Mouse (Mus musculus) CD4-positive, CD25-positive, alpha-beta regulatory T cell, adult 2 months (primary cell): ENCODE measurements around the gene Slc13a3.

Experiments
- DNase-seq: peaks from one replicate; pipeline ENCODE4 v3.0.0-alpha.2; 2012; ENCODE audit warnings: low read depth, low spot score

The Slc13a3 gene

DNA sequence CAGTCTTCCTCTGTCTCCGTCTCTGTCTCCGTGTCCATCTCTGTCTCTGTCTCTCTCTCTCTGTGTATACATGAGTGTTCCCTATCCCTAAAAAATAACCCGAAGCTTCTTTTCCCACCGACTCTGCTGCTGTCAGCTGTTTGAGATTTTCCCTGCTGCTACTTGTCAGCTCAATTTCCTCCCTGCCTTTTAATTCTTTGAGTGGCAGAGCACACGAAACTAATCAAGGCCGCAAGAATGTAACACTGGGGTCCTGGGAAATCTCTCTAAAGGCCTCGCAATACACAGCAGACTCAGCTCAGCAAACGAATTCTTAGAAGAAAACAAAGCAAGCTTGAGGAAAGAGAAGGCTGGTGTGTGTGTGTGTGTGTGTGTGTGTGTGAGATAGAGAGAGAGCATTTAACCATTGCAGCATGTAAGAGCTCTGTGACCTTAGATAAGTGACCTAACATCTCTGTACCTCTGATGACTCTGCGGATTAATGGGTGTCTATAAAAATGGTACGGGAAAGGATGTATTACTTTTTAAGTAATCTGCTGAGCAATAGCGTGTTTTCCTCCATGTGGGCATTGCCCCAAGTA lies 57.8 kb downstream of the Slc13a3 start:
- DNase-seq, result no peak

GRCm38 (mm10) chr2:165414321-165414720 lies 58.7 kb downstream of the Slc13a3 start:
- no peak for DNase-seq

GRCm38 (mm10) chr2:165413884-165414283 lies 59.1 kb downstream of the Slc13a3 start:
- no peak for DNase-seq

GRCm38 (mm10) chr2:165407700-165408301 lies 65.2 kb downstream of the Slc13a3 start:
- DNase-seq, result peak; percentile 67

DNA sequence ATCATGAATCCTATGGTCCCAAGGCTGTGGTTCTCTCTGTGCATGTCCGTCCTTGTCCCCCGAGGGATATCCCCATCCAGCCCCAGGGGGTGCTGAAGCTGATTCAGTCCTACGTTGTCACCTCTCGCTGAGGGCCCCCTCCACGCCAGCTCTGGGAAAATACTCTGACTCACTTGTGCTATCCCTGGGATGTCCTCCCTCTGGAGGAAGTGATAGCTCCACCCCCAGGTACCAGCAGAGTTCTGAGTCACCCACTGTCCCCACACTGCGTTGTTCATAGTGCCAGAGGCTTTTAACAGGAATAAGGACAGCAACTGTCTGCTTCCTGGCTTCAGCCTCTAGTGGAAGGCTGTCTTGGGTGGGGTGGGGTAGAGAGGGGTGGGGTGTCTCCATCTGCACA lies 67.7 kb downstream of the Slc13a3 start:
- no peak for DNase-seq

DNA sequence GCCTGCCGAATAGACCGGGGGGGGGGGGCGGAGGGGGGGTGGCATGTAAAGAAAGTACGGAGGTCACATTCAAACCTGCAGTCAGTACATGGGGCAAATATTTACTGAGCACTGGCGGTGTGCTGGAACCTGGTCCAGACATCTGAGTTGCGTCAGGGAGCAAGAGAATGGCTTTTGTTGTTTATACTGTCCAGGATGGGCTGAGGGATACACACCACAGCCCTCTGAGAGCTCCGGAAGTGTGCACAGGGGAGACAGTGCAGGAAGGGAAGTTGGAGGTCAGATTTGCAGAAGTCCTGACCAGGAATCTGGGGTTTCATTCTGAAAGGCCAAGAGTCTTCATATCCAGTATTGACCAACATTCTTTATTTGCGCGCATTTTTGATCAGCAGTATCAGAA lies 68.1 kb downstream of the Slc13a3 start:
- no peak for DNase-seq

- DNase-seq, result no peak
Observed at GRCm38 (mm10) chr2:165398164-165398785, 74.8 kb downstream of the Slc13a3 start.

DNA sequence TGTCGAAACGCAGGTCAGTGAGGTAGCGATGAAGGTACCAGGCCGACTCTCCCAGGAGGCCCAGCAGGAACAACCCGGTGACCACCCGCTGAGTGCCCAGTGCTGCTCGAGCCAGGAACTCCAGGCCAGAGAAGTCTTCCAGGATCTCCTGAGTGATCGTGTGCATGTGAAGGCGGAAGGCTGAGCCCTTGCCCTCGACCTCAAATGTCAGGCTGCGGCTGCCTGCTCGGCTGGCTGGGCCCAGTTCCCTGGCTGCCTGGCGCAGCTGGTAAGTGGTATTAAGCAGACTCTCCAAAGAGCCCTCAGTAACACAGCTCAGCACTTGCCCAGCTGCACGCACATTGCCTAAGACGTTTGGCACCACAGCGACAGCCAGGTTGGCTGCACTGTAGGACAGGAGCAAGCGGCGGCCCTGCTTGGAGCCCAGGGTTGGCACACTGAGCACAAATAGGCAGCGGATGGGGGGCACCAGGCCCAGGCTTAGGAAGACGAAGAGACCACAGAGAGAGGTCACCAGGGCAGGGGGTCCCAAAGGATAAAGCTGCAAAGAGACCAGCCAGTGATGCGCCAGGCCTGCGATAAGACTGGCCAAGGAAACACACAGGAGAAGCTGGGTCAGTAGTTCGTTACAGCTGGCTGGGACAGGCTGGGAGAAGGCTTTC lies 75.4 kb downstream of the Slc13a3 start:
- no peak for DNase-seq

DNA sequence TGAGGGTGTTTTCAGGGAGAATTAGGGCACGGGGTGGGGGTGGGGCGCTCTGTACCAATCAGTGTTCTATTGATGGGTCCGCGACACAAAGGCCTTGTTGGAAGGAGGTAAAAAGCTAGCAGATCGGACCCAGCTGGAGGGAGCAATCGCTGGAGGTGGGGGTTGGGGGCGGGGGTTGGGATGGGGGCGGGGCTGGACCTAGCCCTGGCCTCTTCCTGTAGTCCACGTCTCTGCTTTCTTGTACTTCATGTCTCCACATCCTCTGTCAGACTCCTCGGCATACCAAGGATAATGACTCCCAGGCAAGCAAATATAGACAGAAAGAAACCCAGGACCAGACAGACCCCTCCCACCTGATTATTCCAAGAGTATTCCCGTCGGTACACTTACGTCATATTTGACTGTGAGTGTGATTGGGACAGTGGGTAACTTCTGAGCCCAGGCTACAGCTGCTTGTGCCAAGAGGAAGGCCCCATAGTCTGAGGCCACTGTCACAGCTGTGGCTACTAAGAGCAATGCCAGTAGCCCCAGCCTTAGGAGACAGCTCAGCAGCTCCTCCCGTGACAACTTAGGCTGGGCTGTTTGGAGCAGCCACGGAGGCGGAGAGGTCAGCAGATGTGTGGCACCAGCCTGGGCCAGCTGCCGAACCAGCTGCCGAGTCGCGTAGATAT lies 76.1 kb downstream of the Slc13a3 start:
- DNase-seq, result no peak

DNA sequence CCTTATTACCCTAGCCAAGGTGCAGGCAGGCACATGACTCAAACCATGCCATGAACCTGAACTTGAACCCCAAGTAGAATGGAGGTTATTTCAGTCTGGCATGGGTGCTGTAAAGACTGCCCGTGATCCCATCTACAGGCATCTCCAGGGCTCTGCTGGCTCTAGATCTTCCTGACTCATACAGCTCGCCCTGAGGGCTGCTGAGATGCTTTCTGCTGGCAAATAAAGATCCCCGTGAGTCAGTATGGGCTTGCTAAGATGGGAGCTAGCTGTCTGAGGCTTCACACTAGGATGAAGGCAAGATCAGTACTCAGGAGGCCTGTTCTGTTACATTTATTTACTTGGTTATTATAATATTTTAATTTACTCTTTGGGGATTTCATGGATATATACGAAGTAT lies 80.9 kb downstream of the Slc13a3 start:
- DNase-seq, result no peak

DNA sequence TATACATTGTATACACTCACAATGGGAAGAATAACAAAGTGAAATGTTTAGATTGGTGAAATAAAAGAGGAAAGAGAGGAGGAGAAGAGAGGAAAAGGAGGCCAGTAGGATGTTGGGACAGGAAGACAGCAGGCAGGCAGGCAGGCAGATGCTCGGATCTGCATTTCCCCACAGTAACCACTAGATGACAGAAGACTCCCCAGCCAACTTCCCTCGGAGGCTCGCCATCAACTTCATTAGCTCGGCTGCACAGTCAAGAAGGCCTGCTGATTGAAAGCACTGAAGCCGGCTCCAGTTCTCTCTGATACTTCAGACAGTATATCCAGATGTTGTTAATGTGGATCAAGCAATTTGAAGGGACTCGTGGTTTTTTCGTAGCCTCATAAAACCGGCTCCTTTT lies 81.5 kb downstream of the Slc13a3 start:
- DNase-seq, result peak; percentile 68

GRCm38 (mm10) chr2:165389299-165389952 lies 83.6 kb downstream of the Slc13a3 start:
- DNase-seq, result no peak

DNA sequence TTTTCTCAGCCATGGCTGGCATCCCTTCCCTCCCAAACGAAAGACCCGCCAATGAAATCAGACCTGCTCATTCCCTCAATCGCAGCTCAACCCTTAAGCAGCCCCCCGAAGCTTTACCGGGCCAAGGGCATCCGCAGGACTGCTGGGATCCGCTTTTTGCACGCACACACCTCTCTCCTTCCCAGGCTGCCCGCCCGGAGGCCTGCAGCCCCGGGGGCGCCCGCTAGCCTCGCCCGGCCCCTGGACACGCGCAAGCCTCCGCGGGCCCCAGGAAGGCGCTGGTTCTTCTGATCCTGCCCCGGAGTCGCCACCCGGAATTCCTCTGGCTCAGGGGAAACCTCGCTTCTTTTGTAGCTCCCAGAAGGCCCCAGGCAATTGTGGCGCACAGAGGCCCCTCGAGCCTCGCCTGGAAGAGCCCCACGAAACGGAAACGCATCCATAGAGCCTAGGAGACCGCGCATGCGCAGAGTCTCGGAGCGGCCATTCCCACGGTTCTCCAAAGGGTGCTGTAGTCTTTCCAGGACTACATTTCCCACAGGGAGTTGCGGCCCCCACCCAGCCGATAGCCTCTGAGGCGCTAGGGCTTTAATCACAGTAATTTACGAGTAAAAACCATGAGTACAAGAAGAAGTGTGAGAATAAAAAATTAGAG lies 85.1 kb downstream of the Slc13a3 start, which contains the start of gene Zfp334:
Gene Zfp334 (minus strand): TSS at position 416 of the 652 bp plus-strand sequence.
- DNase-seq, result no peak

DNA sequence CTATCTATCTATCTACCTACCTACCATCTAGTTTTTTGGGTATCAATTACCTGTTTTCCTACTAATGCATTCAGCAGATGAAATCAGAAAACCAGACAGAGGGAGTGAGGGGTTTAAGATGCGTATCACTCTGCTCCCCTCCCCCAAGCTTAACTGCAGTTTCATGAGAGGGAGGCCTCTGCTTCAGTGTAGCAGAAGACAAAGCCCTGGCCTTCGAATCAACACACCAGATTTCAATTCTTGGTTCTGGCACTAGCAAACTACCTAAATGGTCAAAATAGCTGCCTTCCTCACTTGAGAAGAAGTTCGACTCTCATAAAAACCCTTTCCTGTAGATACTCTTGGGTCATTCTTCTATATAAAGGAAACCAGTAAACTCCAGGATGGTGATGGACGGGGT lies 85.7 kb downstream of the Slc13a3 start:
- DNase-seq, result no peak

DNA sequence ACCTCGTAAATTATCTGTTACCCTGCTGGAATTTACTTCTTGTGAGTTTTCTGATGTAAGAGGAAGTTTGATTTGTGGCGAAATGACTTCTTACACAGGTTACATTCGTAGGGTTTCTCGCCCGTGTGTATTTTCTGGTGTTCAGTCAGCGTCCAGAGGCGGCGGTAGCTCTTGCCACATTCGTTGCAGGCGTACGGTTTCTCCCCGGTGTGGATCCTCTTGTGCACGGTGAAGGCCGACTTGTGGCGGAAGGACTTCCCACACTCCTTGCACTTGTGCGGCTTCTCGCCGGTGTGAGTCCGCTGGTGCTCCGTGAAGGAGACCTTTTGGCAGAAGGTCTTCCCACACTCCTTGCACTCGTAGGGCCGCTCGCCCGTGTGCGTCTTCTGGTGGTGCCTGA lies 93.0 kb downstream of the Slc13a3 start:
- DNase-seq, result no peak

GRCm38 (mm10) chr2:165376001-165376400 lies 97.0 kb downstream of the Slc13a3 start:
- no peak for DNase-seq

GRCm38 (mm10) chr2:165375478-165375877 lies 97.6 kb downstream of the Slc13a3 start:
- DNase-seq, result no peak

- no peak for DNase-seq
Observed at GRCm38 (mm10) chr2:165371066-165371465, 102.0 kb downstream of the Slc13a3 start.

- DNase-seq, result no peak
Observed at GRCm38 (mm10) chr2:165370348-165370747, 102.7 kb downstream of the Slc13a3 start.

DNA sequence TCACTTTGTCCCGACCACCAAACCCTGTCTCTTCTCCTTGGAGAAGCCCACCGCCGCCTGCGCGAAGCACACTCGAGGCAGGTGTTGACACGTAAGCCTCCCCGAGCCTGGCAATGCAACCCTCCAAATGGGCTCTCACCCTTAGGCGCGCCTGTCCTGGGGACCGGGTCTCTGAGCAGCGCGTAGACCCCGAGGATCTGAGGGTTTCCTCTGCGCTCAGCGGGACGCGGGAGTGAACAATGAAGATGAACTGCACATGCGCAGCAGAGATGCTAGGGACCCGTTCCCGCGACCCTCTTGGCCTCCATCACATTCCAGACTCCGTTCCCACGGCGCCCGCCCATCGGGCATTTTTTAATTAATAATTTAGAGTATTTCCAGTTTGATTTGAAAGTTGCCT lies 104.5 kb downstream of the Slc13a3 start, which contains the start of gene Zfp663:
Gene Zfp663 (minus strand): TSS at position 234 of the 400 bp plus-strand sequence.
- DNase-seq, result no peak

GRCm38 (mm10) chr2:165367868-165368439 lies 105.1 kb downstream of the Slc13a3 start:
- DNase-seq, result peak; percentile 22
